In genomic region chr19:19172767-19173166, GRCm38 (mm10) we compare ENCODE assay signal across 25 mouse cellular contexts.
"Had no signal": no experiment of that assay in that cellular context is flagged by ENCODE, and none has a peak within 500 bp of the region (broad histone marks: within the 10 kb centered on the region; RNA-seq: fewer than 3 reads in every experiment).

No protein-coding gene starts in this region.

- H3K36me3 ChIP-seq: heart, embryonic 13.5 days; heart, embryonic 15.5 days; hindbrain, embryonic 12.5 days; intestine, embryonic 15.5 days; limb, embryonic 10.5 days; limb, embryonic 12.5 days had no signal

- DNase-seq: gastrocnemius, postnatal 14 days; gastrocnemius, postnatal 36 days; heart, adult 11 months; heart, adult 2 months; heart, postnatal 14 days; heart, postnatal 36 days; kidney, adult 18-20 months; kidney, adult 8-10 months; kidney, postnatal 10 days; kidney, postnatal 25 days; kidney, postnatal 4 days; liver had no signal

- H3K4me3 ChIP-seq: heart, adult 2 months; heart, embryonic 13.5 days; heart, embryonic 15.5 days; hindbrain, embryonic 12.5 days; intestine, embryonic 15.5 days; layer of hippocampus, adult 2 months; left cerebral cortex, adult 2 months; limb, embryonic 10.5 days; limb, embryonic 12.5 days had no signal

- H3K27me3 ChIP-seq: heart, embryonic 13.5 days; heart, embryonic 15.5 days; hindbrain, embryonic 12.5 days; intestine, embryonic 15.5 days; limb, embryonic 12.5 days had no signal

- H3K4me2 ChIP-seq: heart, embryonic 11.5 days; heart, embryonic 13.5 days; heart, embryonic 15.5 days; hindbrain, embryonic 12.5 days; hindbrain, embryonic 14.5 days; intestine, embryonic 15.5 days; limb, embryonic 12.5 days had no signal

- ATAC-seq: hindbrain, embryonic 16.5 days; inflammation-experienced regulatory T-cells, adult 6 months; intestine, embryonic 15.5 days; intestine, postnatal 0 days had no signal

- H3K27ac ChIP-seq: heart, adult 2 months; heart, embryonic 13.5 days; heart, embryonic 15.5 days; hindbrain, embryonic 12.5 days; hindbrain, embryonic 14.5 days; intestine, embryonic 15.5 days; layer of hippocampus, adult 2 months; left cerebral cortex, adult 2 months; limb, embryonic 10.5 days; limb, embryonic 12.5 days had no signal

- H3K9me3 ChIP-seq: hindbrain, embryonic 12.5 days; intestine, embryonic 15.5 days; limb, embryonic 10.5 days; limb, embryonic 12.5 days had no signal

- H3K9ac ChIP-seq: heart, embryonic 13.5 days; heart, embryonic 15.5 days; hindbrain, embryonic 12.5 days; hindbrain, embryonic 14.5 days; intestine, embryonic 15.5 days; limb, embryonic 12.5 days had no signal

- H3K4me1 ChIP-seq: heart, embryonic 13.5 days; heart, embryonic 15.5 days; hindbrain, embryonic 12.5 days; intestine, embryonic 15.5 days; limb, embryonic 10.5 days; limb, embryonic 12.5 days had no signal
